Mouse (Mus musculus): ENCODE data around the gene Fis1.
A peak's percentile ranks its signal among the peaks of the same experiment; 100 is the strongest.

Fis1 gene

DNA sequence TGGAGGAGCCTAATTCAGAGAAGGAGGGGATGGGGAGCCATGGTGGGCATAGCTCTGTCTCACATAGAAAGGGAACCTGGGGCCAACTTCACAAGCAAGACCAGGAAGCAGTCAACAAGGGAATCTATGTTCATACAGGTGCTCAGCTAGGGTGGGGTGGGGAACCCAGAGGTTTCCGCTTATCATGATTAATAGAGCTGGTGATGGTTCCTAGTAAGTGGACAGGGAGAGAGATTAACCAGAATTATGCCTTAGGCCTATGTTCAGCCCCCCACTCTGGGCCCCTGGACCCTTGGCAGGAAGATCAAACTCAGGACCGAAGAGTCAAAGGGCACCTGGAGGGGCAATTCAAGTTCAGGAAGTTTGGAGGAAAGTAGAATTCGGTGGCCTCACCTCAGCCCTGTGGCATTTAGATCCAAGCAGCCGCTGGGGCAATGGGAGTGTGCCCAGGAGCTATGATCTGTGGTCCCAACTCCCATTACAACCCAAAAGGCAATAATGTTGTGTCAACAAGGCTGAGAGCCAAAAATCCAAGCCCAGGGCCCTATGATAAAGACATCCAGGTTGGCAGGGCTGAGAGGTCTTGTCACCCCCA, 13.9 kb downstream of the Fis1 start:
- DNase-seq (ENCODE audit: extremely low spot score, low spot score), result no peak

DNA sequence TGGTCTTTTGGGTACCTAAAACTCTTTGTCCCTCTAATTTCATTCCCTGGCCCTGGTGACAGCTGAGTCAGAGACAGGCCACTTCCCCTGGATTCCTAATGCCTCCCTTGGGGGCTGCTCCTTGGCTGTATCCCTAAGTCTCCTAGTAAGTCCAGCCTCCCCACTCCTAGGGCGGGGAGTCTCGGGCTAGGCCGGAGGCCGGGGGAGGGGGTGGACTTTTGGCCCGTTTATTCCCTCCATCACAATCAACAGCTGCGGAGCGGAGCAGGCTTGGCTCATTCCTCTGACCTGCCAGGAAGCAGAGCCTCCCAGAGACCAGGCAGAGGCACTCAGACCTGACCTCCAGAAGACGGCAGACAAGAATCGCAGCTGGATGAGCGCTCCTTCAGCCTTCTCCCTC, 14.5 kb downstream of the Fis1 start:
- DNase-seq (ENCODE audit: extremely low spot score, low spot score), result no peak

DNA sequence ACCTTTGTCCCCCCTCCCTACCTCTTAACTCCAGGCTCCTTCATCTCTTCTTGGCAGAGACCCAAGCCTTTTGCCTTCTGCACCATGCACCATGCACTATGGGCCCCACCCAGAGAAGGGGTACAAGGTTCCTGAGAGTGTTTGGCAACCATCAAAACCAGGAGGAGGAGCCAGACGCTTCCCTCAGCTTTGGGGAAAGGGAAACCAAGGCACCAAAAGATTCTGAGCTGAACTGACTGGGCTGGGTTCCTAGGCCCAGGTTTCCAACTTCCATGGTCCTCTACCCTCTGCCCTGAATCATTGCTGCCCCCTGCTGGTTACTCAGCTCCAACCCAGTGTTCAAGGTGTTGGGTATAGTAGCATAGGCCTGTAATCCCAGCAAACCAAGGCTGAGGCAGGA, 17.6 kb downstream of the Fis1 start:
- DNase-seq (ENCODE audit: extremely low spot score, low spot score), result peak; percentile 40

DNA sequence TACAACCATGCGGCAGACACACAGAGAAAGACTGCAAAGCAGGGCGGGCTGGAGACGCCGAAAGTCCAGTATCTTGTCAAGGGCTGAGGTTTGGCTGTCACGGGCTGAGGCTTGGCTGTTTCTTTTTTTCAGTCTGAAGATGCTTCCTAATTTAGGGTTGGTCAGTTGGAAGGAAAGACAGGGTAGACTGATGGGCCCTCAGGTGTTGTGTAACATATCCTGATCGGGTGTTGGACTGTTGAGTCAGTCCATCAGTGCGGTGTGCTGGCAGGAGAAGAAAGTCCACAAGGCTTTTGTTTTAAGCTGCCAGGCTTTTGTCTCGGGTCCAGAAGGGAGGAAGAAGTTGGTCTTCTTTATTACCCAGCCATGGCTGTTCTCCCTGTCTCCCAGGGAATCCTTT, 20.6 kb downstream of the Fis1 start:
- DNase-seq (ENCODE audit: extremely low spot score, low spot score), result no peak

DNA sequence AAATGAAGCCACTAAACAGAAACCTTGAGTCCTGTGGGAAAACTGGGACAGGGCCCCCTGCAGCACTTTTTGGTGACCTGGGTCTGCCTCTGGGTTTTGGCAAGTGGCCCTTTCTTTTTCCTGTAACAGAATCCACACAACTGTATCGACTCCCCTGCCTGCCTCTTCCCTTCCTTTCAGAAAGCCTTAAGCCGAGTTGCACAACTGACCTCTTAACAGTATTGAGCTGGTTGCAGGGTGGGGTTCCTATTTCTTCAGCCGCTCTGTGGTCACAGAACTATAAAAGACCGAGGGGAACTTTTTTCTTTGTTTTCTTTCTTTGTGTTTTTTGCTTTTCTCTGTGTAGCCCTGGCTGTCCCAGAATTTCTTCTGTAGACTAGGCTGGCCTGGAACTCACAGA, 24.7 kb downstream of the Fis1 start:
- DNase-seq (ENCODE audit: extremely low spot score, low spot score), result no peak

DNA sequence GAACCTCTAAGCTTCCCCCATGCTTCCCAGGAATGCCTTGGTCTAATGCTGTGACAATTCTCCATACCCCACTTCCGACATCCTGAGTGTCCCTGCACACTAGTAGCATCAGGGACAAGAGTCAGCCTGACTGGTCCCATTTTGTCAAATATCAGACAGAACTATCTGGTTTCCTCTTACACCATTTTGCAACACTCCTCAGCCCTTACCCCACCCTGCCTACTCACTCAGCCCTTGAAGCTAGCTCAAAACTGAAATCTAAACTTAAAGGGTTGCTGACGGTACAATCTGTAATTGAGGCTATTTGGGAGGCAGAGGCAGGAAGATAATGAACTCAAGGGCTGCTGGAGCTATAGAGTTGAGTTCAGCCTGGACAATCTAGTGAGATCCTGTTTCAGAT, 26.7 kb downstream of the Fis1 start:
- no peak for DNase-seq (ENCODE audit: extremely low spot score, low spot score)

DNA sequence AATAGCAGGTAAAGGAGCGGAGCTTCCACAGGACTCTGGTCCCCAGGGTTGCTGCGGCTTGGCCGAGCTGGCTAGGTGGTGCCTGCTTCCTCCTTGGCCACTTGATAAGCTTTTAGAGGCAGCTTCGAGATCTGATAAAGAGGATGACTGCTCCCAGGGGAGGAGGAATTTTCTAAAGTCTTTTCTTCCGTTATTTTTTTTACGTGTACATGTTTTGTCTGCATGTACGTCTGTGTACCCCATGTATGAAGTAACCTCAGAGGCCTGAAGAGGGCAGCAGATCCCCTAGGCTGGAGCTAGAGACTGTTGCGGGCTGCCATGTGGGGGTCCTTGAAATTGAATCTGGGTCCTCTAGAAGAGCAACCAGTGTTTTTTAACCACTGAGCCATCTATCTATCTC, 27.9 kb downstream of the Fis1 start:
- no peak for DNase-seq (ENCODE audit: extremely low spot score, low spot score)

DNA sequence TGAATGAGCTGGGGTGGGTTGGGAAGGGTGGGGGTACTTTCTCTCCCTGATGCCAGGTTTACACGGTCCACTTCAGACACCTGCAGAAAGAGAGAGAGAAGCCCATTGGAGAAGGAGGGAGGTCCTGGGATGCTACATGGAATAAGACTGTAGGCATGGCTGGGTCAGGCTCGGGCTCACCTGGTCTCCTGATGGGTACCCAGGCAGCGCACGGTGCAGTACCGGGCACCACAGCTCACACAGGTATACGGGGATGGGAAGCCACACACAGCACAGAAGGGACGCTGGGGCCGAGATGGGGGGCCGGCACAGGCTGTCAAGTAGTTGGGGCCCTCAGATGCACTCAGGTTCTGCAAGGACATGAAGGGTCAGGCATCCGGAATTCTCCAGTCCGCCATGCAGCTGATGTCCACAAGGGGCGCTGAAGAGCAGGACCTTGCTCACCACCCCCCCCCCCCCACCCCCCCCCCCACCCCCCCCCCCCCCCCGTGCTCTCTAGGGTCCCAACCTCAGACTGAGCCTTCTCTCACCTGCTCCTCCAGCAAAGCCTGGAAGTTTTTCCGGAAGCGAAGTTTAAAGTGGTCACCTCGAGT, 29.4 kb downstream of the Fis1 start:
- DNase-seq (ENCODE audit: extremely low spot score, low spot score), result peak; percentile 46

DNA sequence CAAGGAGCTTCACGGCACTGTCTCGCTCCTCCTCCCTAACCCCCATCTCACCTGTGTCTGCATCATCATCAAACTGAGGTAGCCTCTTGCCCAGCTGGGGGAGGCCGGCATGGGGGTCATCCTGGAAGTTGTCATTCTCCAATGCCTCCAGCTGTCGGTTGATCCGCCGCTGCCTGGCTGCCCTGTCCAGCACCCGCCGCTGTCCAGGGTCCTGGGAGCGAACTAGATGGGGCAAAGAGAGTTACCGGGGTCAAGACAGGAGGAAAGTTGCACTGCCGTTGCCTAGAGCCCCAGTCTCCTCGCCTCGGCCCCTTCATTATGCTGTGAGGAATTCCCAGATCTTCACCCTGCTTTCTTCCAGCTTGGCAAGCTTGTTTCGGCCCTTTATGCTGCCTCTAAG, 31.8 kb downstream of the Fis1 start:
- DNase-seq (ENCODE audit: extremely low spot score, low spot score), result no peak

DNA sequence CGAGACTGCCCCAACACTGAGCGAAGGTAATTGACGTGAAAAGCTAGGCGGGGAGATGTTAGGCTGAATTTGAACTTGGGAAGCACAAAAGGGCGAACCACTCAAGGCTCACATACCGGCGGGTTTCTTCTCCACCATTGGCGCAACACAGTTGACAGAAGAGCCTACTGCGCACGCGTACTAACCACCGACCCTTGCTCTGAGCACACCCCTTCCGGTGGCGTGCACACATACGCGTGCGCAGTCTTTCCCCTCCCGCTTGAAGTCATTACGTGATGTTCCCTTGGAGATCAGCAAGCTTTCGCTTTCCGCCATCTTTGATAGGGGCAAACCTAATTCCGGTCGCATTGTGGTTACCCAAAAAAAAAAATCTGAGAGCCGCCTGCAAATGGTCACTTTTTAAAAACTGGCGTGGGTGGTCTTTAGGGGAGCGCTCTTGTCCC, 33.6 kb downstream of the Fis1 start, which contains the start of gene Plod3:
TSS of gene Plod3 (plus strand) at position 325 of the 443 bp plus-strand sequence.
- peak; percentile 93 for DNase-seq (ENCODE audit: extremely low spot score, low spot score)

DNA sequence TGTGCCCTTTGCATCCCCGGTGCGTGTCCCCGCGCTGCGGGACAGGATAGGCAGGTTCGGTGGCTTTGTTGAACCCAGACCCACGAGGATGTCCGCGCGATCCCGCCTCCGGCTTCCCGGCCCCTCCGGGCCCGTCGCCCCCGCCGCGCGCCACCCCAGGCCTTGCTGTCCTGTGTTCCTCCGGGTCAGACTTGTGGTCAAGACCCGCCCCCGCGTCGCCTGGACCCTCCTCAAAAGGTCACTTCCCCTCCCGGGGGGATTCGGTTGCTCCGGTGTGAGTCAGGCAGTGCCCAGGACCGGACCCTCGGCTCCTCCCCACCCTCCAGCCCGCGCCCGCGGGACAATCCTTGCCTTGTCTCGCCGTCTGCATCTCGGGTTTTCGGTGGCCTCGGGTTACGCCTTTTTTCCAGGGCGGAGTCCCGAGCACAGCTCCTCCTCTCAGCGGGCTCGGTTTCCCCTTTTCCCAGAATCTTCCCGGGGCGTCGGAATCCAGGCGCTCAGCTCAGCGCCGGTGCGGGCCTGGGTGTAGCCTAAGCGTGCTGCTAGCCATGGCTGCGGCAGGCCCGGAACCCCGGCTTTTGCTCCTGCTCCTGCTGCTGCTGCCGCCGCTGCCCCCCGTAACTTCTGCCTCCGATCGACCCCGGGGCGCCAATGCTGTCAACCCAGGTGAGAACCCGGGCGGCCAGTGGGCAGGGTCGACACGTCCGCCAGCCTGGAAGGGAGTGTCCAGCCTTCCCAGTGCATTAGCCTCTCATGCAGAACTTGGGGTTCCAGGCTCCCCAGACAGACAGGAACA, 34.3 kb downstream of the Fis1 start:
- peak; percentile 88 for DNase-seq (ENCODE audit: extremely low spot score, low spot score)

DNA sequence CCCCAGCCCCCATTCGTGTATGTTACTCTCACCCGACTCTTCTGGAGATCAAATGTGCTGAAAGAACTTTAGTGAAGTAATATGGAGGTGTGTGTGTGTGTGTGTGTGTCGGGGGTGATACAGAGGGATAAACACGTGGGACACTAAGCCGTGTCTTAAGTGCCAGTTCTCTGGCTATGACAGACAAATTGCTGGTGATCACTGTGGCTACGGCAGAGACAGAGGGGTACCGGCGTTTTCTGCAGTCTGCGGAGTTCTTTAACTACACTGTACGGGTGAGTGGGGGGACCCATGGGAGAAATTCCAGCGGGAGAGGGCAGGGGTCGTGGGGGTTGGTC, 34.8 kb downstream of the Fis1 start, which contains the start of gene Znhit1:
TSS of gene Znhit1 (minus strand) at position 88 of the 338 bp plus-strand sequence.
- DNase-seq (ENCODE audit: extremely low spot score, low spot score), result peak; percentile 27

DNA sequence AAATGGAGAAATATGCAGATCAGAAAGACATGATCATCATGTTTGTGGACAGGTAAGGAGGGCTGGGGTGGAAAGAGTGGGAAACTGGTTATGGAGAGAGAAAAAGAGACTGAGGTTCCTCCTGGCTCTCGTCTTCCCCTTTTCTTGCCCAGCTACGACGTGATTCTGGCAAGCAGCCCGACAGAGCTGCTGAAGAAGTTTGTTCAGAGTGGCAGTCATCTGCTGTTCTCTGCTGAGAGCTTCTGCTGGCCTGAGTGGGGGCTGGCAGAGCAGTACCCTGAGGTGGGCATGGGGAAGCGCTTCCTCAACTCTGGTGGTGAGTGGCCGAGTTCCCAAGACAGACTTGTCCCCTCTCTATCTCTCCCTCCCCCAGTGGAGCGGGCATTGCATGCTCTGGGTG, 35.3 kb downstream of the Fis1 start:
- DNase-seq (ENCODE audit: extremely low spot score, low spot score), result no peak

DNA sequence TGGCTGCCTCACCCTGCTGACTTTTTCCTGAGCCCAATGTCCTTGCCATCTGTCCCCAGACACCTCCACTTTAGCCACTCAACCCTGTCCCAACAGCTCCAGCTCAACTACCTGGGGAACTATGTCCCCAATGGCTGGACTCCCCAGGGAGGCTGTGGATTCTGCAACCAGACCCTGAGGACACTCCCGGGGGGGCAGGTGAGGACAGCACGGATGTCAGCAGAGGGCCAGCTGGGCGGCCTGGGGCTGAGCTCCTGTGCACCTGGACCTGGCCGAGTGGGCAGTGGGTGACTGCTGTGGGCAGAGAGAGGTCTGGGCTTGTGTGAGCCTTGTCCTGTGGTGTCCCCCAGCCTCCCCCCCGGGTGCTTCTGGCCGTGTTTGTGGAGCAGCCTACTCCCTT, 36.7 kb downstream of the Fis1 start:
- DNase-seq (ENCODE audit: extremely low spot score, low spot score), result no peak

DNA sequence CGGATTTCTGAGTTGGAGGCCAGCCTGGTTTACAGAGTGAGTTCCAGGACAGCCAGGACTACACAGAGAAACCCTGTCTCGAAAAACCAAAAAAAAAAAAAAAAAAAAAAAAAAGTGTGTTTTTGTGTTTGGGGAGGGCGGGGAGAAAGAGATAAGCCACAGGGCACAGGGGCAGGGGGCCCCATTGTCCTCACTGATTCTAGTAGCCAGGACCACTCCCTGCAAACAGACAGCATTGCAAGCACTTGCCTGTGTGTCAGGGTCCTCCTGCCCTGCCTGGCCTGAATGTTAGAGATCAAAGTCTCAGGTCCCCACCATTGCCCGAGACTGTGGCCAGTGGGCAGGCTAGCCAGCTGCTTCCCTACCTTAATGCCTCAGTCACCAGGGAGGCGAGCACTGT, 46.4 kb downstream of the Fis1 start:
- DNase-seq (ENCODE audit: extremely low spot score, low spot score), result no peak

DNA sequence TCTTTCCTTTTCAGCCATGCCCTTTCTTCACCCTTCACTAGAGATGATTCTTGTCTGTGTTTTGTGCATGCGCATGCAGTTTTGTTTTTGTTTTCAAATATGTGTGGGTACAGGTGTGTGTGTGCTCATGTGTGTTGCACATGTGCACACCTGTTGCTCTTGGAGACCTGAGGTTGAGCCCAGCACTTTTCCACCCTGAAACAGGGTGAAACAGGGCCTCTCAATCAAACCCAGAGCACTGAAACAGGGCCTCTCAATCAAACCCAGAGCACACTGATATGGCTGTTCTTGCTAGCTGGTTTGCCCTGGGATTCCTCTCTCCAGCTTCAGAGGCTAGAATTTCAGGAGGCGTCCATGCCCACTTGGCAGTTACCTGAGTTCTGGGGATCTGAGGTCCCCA, 47.5 kb downstream of the Fis1 start:
- DNase-seq (ENCODE audit: extremely low spot score, low spot score), result no peak

DNA sequence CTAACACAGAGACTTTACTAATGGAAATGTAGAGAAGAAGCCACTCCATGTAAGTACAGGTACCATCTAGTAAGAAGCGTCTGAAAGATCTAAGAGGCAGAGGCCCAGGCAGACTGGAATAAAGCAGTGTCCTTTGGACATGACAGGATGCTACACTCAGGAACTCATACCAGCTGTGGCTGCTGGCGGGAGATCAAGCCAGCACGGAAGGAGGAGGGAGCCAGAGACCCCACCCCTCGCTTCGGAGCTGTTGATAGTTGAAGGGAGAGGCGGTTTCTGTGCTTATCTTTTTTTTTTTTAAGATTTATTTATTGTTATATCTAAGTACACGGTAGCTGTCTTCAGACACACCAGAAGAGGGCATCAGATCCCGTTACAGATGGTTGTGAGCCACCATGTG, 54.2 kb downstream of the Fis1 start:
- no peak for DNase-seq (ENCODE audit: extremely low spot score, low spot score)

DNA sequence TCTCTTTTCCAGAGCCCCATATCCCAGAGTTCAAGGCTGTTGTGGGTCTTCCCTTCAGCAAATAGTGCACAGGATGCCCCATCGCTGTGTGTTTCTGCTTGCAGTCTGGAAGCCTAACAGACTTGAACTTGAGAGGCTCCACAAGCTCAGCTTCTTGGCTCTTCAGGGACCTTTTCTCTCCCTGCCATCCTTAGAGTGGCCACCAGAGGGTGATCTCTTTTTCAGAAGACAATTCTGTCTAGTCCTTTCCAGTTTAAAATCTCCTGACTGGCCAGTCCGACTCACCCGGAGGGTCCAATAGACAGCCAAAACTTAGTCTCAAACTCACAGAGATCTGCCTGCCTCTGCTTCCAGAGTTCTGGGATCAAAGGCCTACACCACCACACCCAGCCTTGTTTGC, 56.9 kb downstream of the Fis1 start:
- DNase-seq (ENCODE audit: extremely low spot score, low spot score), result peak; percentile 61

DNA sequence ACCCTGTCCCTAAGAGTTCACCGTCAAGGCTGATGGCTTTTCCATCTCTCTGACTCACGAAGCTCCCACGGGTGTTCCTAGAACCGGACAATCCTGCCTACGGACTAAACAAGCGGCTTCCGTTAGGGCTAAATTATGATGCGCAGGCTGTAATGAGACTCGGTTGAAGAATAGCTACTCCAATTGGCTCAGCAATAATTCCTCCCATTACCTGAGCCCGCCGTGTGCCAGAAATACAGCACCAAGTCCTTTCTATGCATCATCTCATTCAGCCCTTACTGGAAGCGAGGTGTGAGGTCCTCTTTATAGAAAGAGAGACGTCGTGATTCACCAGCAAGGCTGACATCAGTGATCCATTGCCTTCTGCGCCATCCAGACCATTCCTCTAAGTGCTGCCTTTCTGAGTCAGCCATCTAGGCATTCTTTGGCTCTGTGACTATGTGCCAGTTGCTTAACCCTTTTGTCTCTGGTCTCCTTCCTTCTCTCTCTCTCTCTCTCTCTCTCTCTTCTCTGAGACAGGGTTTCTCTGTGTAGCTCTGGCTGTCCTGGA, 59.4 kb downstream of the Fis1 start:
- DNase-seq (ENCODE audit: extremely low spot score, low spot score), result no peak

Measured in neural tube, embryonic 10.5 days (tissue).